Mouse (Mus musculus) embryo, embryonic 10.5 days (tissue): ENCODE results near the gene Armc5.

Source experiments
- DNase-seq: peaks from one replicate; pipeline ENCODE4 v3.0.0-alpha.2; 2015; ENCODE audit warnings: low spot score

The Armc5 gene

GRCm38 (mm10) chr7:128236856-128237592 lies at the start of gene Armc5:
Gene Armc5, plus strand, starts transcription at chr7:128237342.
- DNase-seq: peak; percentile 86

GRCm38 (mm10) chr7:128201607-128202006 lies 35.5 kb upstream of the Armc5 start:
- DNase-seq: no peak

GRCm38 (mm10) chr7:128203071-128203470 lies 34.1 kb upstream of the Armc5 start:
- DNase-seq: no peak

GRCm38 (mm10) chr7:128204179-128204578 lies 33.0 kb upstream of the Armc5 start:
- no peak for DNase-seq

- DNase-seq: no peak
Observed at GRCm38 (mm10) chr7:128205695-128206094, 31.4 kb upstream of the Armc5 start.

GRCm38 (mm10) chr7:128206152-128206551 lies 31.0 kb upstream of the Armc5 start, which contains the start of gene Cox6a2:
Gene Cox6a2, minus strand, starts transcription at chr7:128206387.
- no peak for DNase-seq

GRCm38 (mm10) chr7:128208187-128208586 lies 29.0 kb upstream of the Armc5 start:
- peak; percentile 88 for DNase-seq

GRCm38 (mm10) chr7:128209826-128210225 lies 27.3 kb upstream of the Armc5 start:
- DNase-seq: no peak

GRCm38 (mm10) chr7:128219952-128220351 lies 17.2 kb upstream of the Armc5 start:
- DNase-seq: no peak

GRCm38 (mm10) chr7:128220936-128221335 lies 16.2 kb upstream of the Armc5 start:
- no peak for DNase-seq

GRCm38 (mm10) chr7:128231741-128232140 lies 5.4 kb upstream of the Armc5 start:
- DNase-seq: peak; percentile 34

GRCm38 (mm10) chr7:128234796-128235195 lies 2.3 kb upstream of the Armc5 start:
- DNase-seq: no peak

GRCm38 (mm10) chr7:128235481-128235880 lies 1.7 kb upstream of the Armc5 start:
- no peak for DNase-seq

GRCm38 (mm10) chr7:128236426-128236825 lies 716 bp upstream of the Armc5 start:
- DNase-seq: no peak

- DNase-seq: no peak
Observed at GRCm38 (mm10) chr7:128237593-128237926, 418 bp downstream of the Armc5 start.

- peak; percentile 100 for DNase-seq
Observed at GRCm38 (mm10) chr7:128237927-128238778, 1.0 kb downstream of the Armc5 start, which contains the start of gene 9130023H24Rik. Gene 9130023H24Rik, minus strand, starts transcription at chr7:128238031.

- DNase-seq: peak; percentile 76
Observed at GRCm38 (mm10) chr7:128238991-128239390, 1.8 kb downstream of the Armc5 start.

GRCm38 (mm10) chr7:128240131-128240784 lies 3.1 kb downstream of the Armc5 start:
- no peak for DNase-seq

GRCm38 (mm10) chr7:128242331-128242730 lies 5.2 kb downstream of the Armc5 start:
- no peak for DNase-seq

- peak; percentile 26 for DNase-seq
Observed at GRCm38 (mm10) chr7:128243921-128244320, 6.8 kb downstream of the Armc5 start.

- DNase-seq: no peak
Observed at GRCm38 (mm10) chr7:128244410-128245025, 7.4 kb downstream of the Armc5 start.

GRCm38 (mm10) chr7:128245547-128245946 lies 8.4 kb downstream of the Armc5 start:
- no peak for DNase-seq
